Mouse (Mus musculus): ENCODE results near the gene Rgs4. TPM values are rescaled to one million over a fixed set of nuclear protein-coding genes. Genes with fewer than 3 reads are reported as not detected.

The Rgs4 gene
- polyA plus RNA-seq, 1 experiment = 48.3 TPM

GRCm38 (mm10) chr1:169721836-169722235 lies 25.6 kb downstream of the Rgs4 start:
- Histone ChIP-seq H3K4me1 (ENCODE audit: control insufficient read depth, insufficient read depth, low read length) (no peaks in the 10 kb centered on the region), H3K27ac (ENCODE audit: insufficient read depth, low read length) (no peak overlapping the region), H3K4me3 (replicated peaks; ENCODE audit: insufficient read depth, low read depth, low read length) (no peak overlapping the region), H3K27me3 (ENCODE audit: control insufficient read depth, insufficient read depth, low read length) (no peaks in the 10 kb centered on the region)
- no peak for TF ChIP-seq POLR2A (IDR thresholded peaks at IDR 0.05; ENCODE audit: borderline replicate concordance, insufficient read depth, low read length)
- no peak for TF ChIP-seq CTCF (IDR thresholded peaks at IDR 0.05; ENCODE audit: borderline replicate concordance, insufficient read depth, low read depth, low read length)
- DNase-seq = no peak
- 70% methylated on average over 2 of the region's 2 CpGs for WGBS

- no peak overlapping the region for H3K27ac ChIP-seq (ENCODE audit: insufficient read depth, low read length)
- no peak overlapping the region for H3K4me3 ChIP-seq (replicated peaks; ENCODE audit: insufficient read depth, low read depth, low read length)
- no peaks in the 10 kb centered on the region for H3K4me1 ChIP-seq (ENCODE audit: control insufficient read depth, insufficient read depth, low read length)
- TF ChIP-seq POLR2A (IDR thresholded peaks at IDR 0.05; ENCODE audit: borderline replicate concordance, insufficient read depth, low read length) = no peak
- TF ChIP-seq CTCF (IDR thresholded peaks at IDR 0.05; ENCODE audit: borderline replicate concordance, insufficient read depth, low read depth, low read length) = no peak
- DNase-seq = no peak
- 89% methylated on average over 4 of the region's 4 CpGs for WGBS
- no peaks in the 10 kb centered on the region for H3K27me3 ChIP-seq (ENCODE audit: control insufficient read depth, insufficient read depth, low read length)
Measured at GRCm38 (mm10) chr1:169704395-169705087, 42.9 kb downstream of the Rgs4 start.

GRCm38 (mm10) chr1:169699184-169699583 lies 48.3 kb downstream of the Rgs4 start:
- Histone ChIP-seq H3K4me3 (replicated peaks; ENCODE audit: insufficient read depth, low read depth, low read length) (no peak overlapping the region), H3K27me3 (ENCODE audit: control insufficient read depth, insufficient read depth, low read length) (no peaks in the 10 kb centered on the region), H3K4me1 (ENCODE audit: control insufficient read depth, insufficient read depth, low read length) (no peaks in the 10 kb centered on the region), H3K27ac (ENCODE audit: insufficient read depth, low read length) (no peak overlapping the region)
- WGBS = 90% methylated on average over 2 of the region's 2 CpGs
- TF ChIP-seq POLR2A (IDR thresholded peaks at IDR 0.05; ENCODE audit: borderline replicate concordance, insufficient read depth, low read length) = no peak
- no peak for TF ChIP-seq CTCF (IDR thresholded peaks at IDR 0.05; ENCODE audit: borderline replicate concordance, insufficient read depth, low read depth, low read length)
- DNase-seq = no peak

GRCm38 (mm10) chr1:169697236-169697635 lies 50.2 kb downstream of the Rgs4 start:
- Histone ChIP-seq H3K4me3 (replicated peaks; ENCODE audit: insufficient read depth, low read depth, low read length) (no peak overlapping the region), H3K27me3 (ENCODE audit: control insufficient read depth, insufficient read depth, low read length) (no peaks in the 10 kb centered on the region), H3K4me1 (ENCODE audit: control insufficient read depth, insufficient read depth, low read length) (no peaks in the 10 kb centered on the region), H3K27ac (ENCODE audit: insufficient read depth, low read length) (no peak overlapping the region)
- WGBS = 18% methylated on average over 4 of the region's 4 CpGs
- no peak for TF ChIP-seq CTCF (IDR thresholded peaks at IDR 0.05; ENCODE audit: borderline replicate concordance, insufficient read depth, low read depth, low read length)
- TF ChIP-seq POLR2A (IDR thresholded peaks at IDR 0.05; ENCODE audit: borderline replicate concordance, insufficient read depth, low read length) = no peak
- DNase-seq = no peak

- Histone ChIP-seq H3K27ac (ENCODE audit: insufficient read depth, low read length) (no peak overlapping the region), H3K27me3 (ENCODE audit: control insufficient read depth, insufficient read depth, low read length) (no peaks in the 10 kb centered on the region), H3K4me1 (ENCODE audit: control insufficient read depth, insufficient read depth, low read length) (no peaks in the 10 kb centered on the region), H3K4me3 (replicated peaks; ENCODE audit: insufficient read depth, low read depth, low read length) (no peak overlapping the region)
- no peak for TF ChIP-seq CTCF (IDR thresholded peaks at IDR 0.05; ENCODE audit: borderline replicate concordance, insufficient read depth, low read depth, low read length)
- no peak for TF ChIP-seq POLR2A (IDR thresholded peaks at IDR 0.05; ENCODE audit: borderline replicate concordance, insufficient read depth, low read length)
- no peak for DNase-seq
- WGBS = 89% methylated on average over 3 of the region's 3 CpGs
Measured at GRCm38 (mm10) chr1:169695356-169695755, 52.1 kb downstream of the Rgs4 start.

- Histone ChIP-seq H3K27me3 (ENCODE audit: control insufficient read depth, insufficient read depth, low read length) (no peaks in the 10 kb centered on the region), H3K27ac (ENCODE audit: insufficient read depth, low read length) (no peak overlapping the region), H3K4me1 (ENCODE audit: control insufficient read depth, insufficient read depth, low read length) (no peaks in the 10 kb centered on the region), H3K4me3 (replicated peaks; ENCODE audit: insufficient read depth, low read depth, low read length) (no peak overlapping the region)
- no peak for DNase-seq
- WGBS = 80% methylated on average over 3 of the region's 3 CpGs
- TF ChIP-seq CTCF (IDR thresholded peaks at IDR 0.05; ENCODE audit: borderline replicate concordance, insufficient read depth, low read depth, low read length) = no peak
- TF ChIP-seq POLR2A (IDR thresholded peaks at IDR 0.05; ENCODE audit: borderline replicate concordance, insufficient read depth, low read length) = no peak
Measured at GRCm38 (mm10) chr1:169693537-169693936, 53.9 kb downstream of the Rgs4 start.

- no peak for DNase-seq
- TF ChIP-seq POLR2A (IDR thresholded peaks at IDR 0.05; ENCODE audit: borderline replicate concordance, insufficient read depth, low read length) (no peak), CTCF (IDR thresholded peaks at IDR 0.05; ENCODE audit: borderline replicate concordance, insufficient read depth, low read depth, low read length) (no peak)
- no peaks in the 10 kb centered on the region for H3K4me1 ChIP-seq (ENCODE audit: control insufficient read depth, insufficient read depth, low read length)
- H3K27ac ChIP-seq (ENCODE audit: insufficient read depth, low read length) = no peak overlapping the region
- no peak overlapping the region for H3K4me3 ChIP-seq (replicated peaks; ENCODE audit: insufficient read depth, low read depth, low read length)
- H3K27me3 ChIP-seq (ENCODE audit: control insufficient read depth, insufficient read depth, low read length) = no peaks in the 10 kb centered on the region
- 74% methylated on average over 2 of the region's 2 CpGs for WGBS
Measured at GRCm38 (mm10) chr1:169693040-169693439, 54.4 kb downstream of the Rgs4 start.

Other genes starting within 250 kb of the Rgs4 start
- 1.9 TPM in 2 replicates for gene Nuf2, start 216.2 kb downstream of the Rgs4 start, polyA plus RNA-seq (2012; rRNA removed)
- gene Rgs5, start 92.1 kb downstream of the Rgs4 start, polyA plus RNA-seq (2012; rRNA removed) = 55.9 and 69.4 TPM in 2 replicates
- 37.7 and 41.1 TPM in 2 replicates for gene Ccdc190, start 181.0 kb upstream of the Rgs4 start, polyA plus RNA-seq (2012; rRNA removed)
- 14.4 and 15.8 TPM in 2 replicates for gene Hsd17b7, start 221.6 kb upstream of the Rgs4 start, polyA plus RNA-seq (2012; rRNA removed)